Mouse (Mus musculus) E14TG2a.4 (cell line): Measurements from ENCODE around the gene Serpina12.

ENCODE experiments used
- CTCF ChIP-seq: conservative IDR thresholded peaks from 2 replicates; pipeline ENCODE4 v1.5.1; 2014; ENCODE audit warnings: low read length
- NANOG ChIP-seq: IDR thresholded peaks from 2 replicates; pipeline ENCODE4 v1.6.1; 2014; ENCODE audit warnings: borderline replicate concordance, low read length, mixed read lengths
- POU5F1 ChIP-seq: IDR thresholded peaks from 2 replicates; pipeline ENCODE4 v1.6.1; 2014; ENCODE audit warnings: low read length, borderline replicate concordance

DNA sequence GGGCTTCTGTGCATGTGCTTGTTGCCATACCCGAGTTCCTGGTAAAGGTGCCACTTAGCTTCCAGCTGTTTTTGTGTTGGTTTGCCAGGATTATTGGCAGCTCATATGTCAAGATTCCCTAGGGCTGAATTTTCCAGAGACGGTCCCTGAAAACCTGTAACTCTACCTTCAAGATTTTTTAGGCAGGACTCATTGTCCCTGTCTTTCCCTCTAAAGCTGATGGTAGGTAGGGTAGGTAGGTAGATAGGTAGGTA, 54.8 kb downstream of the Serpina12 start:
- TF ChIP-seq CTCF (no peak), POU5F1 (no peak), NANOG (no peak)
